Mouse (Mus musculus) CH12.LX (cell line): ENCODE measurements around the gene Ubb. TPM values are rescaled to one million over a fixed set of nuclear protein-coding genes. Genes with fewer than 3 reads are reported as not detected.

Experiments used
- DNase-seq: peaks from one replicate; pipeline ENCODE4 v3.0.0-alpha.2; 2013; ENCODE audit errors: extremely low read depth
- H3K27ac ChIP-seq: 2 replicates; pipeline ENCODE4 v1.5.1; 2012; ENCODE audit warnings: low read depth, mild to moderate bottlenecking, control low read depth, moderate library complexity; ENCODE audit not compliant: insufficient read depth
- H3K27me3 ChIP-seq: replicated peaks from 2 replicates; pipeline ENCODE3; 2012; ENCODE audit warnings: inconsistent platforms
- H3K36me3 ChIP-seq, 2 experiments: replicated peaks in 1 of 2; 2 replicates each; pipeline versions ENCODE3 to v1.6.1; 2012; ENCODE audit warnings: inconsistent platforms in 1 of 2, low read length in 1 of 2, mild to moderate bottlenecking in 1 of 2, mixed read lengths in 1 of 2, moderate library complexity in 1 of 2; ENCODE audit not compliant: control insufficient read depth in 1 of 2, insufficient read depth in 1 of 2
- H3K4me1 ChIP-seq, 2 experiments: 2 replicates each; pipeline ENCODE4 v1.6.1; 2012; ENCODE audit warnings: inconsistent platforms in 1 of 2, moderate library complexity in 1 of 2; ENCODE audit not compliant: insufficient read depth in 2 of 2, control insufficient read depth in 1 of 2
- H3K4me2 ChIP-seq: 2 replicates; pipeline ENCODE4 v1.6.1; 2012; ENCODE audit warnings: low read depth, mild to moderate bottlenecking, control low read depth; ENCODE audit not compliant: poor library complexity, insufficient read depth, severe bottlenecking
- H3K4me3 ChIP-seq, 3 experiments: fragments of 150-350 bp in 1 of 3; sonication (generic) in 1 of 3; replicated peaks in 1 of 3; 2 replicates each; pipeline versions ENCODE3 to v1.5.1; 2011 to 2012; ENCODE audit warnings: low read depth in 2 of 3, low read length in 2 of 3, mild to moderate bottlenecking in 2 of 3, moderate library complexity in 2 of 3, control low read depth in 1 of 3, improper control_type of control experiment in 1 of 3, inconsistent platforms in 1 of 3, mixed read lengths in 1 of 3; ENCODE audit not compliant: poor library complexity in 1 of 3
- H3K79me2 ChIP-seq: replicated peaks from 2 replicates; pipeline ENCODE4 v1.6.1; 2012; ENCODE audit warnings: mild to moderate bottlenecking, moderate library complexity; ENCODE audit not compliant: control insufficient read depth, poor library complexity, insufficient read depth, severe bottlenecking; ENCODE audit errors: extremely low read depth
- H3K9ac ChIP-seq: 2 replicates; pipeline ENCODE4 v1.6.1; 2012; ENCODE audit warnings: low read depth, mild to moderate bottlenecking, control low read depth, moderate library complexity; ENCODE audit not compliant: insufficient read depth
- H3K9me3 ChIP-seq: replicated peaks from 2 replicates; pipeline ENCODE3; 2012; ENCODE audit warnings: low read length, inconsistent platforms, mixed read lengths
- CHD1 ChIP-seq: IDR thresholded peaks from 2 replicates; pipeline ENCODE4 v1.6.1; 2012; ENCODE audit warnings: low read depth, low read length, improper control_type of control experiment, inconsistent platforms
- CTCF ChIP-seq, 2 experiments: IDR thresholded peaks in 1 of 2; conservative IDR thresholded peaks in 1 of 2; 2 replicates each; pipeline ENCODE4 v1.5.1; 2011 to 2012; ENCODE audit warnings: low read depth in 2 of 2, low read length in 2 of 2, improper control_type of control experiment in 1 of 2, inconsistent platforms in 1 of 2, mild to moderate bottlenecking in 1 of 2, moderate library complexity in 1 of 2
- EP300 ChIP-seq: IDR thresholded peaks from 2 replicates; pipeline ENCODE4 v1.6.1; 2011; ENCODE audit warnings: low read length, improper control_type of control experiment
- GABPA ChIP-seq: IDR thresholded peaks from 2 replicates; pipeline ENCODE4 v1.6.1; 2012; ENCODE audit warnings: low read depth, low read length, improper control_type of control experiment, inconsistent platforms; ENCODE audit not compliant: insufficient replicate concordance
- IRF4 ChIP-seq: IDR thresholded peaks from 2 replicates; pipeline ENCODE4 v1.6.1; 2014; ENCODE audit warnings: low read depth, mild to moderate bottlenecking, inconsistent platforms, low read length, improper control_type of control experiment
- JUN ChIP-seq: IDR thresholded peaks from 2 replicates; pipeline ENCODE4 v1.6.1; 2011; ENCODE audit warnings: low read depth, mild to moderate bottlenecking, low read length, improper control_type of control experiment, moderate library complexity; ENCODE audit not compliant: insufficient read depth
- JUND ChIP-seq: conservative IDR thresholded peaks from 2 replicates; pipeline ENCODE4 v1.6.1; 2011; ENCODE audit warnings: low read depth, low read length, improper control_type of control experiment
- KAT2A ChIP-seq: IDR thresholded peaks from 2 replicates; pipeline ENCODE4 v1.6.1; 2012; ENCODE audit warnings: low read length, improper control_type of control experiment, inconsistent platforms; ENCODE audit not compliant: insufficient replicate concordance
- MAX ChIP-seq: IDR thresholded peaks from 2 replicates; pipeline ENCODE4 v1.6.1; 2011; ENCODE audit warnings: low read length, improper control_type of control experiment
- MXI1 ChIP-seq: IDR thresholded peaks from 2 replicates; pipeline ENCODE4 v1.6.1; 2011; ENCODE audit warnings: mild to moderate bottlenecking, low read depth, low read length, improper control_type of control experiment
- NRF1 ChIP-seq: IDR thresholded peaks from 2 replicates; pipeline ENCODE4 v1.6.1; 2014; ENCODE audit warnings: low read depth, mild to moderate bottlenecking, inconsistent platforms, low read length, improper control_type of control experiment, moderate library complexity
- PAX5 ChIP-seq: IDR thresholded peaks from 2 replicates; pipeline ENCODE4 v1.6.1; 2012; ENCODE audit warnings: low read length, inconsistent platforms, mixed read lengths
- POLR2A ChIP-seq: IDR thresholded peaks from 2 replicates; pipeline ENCODE4 v1.6.1; 2011; ENCODE audit warnings: low read depth, mild to moderate bottlenecking, improper control_type of control experiment, low read length
- POLR2AphosphoS2 ChIP-seq: IDR thresholded peaks from 2 replicates; pipeline ENCODE4 v1.6.1; 2011; ENCODE audit warnings: low read depth, low read length, improper control_type of control experiment
- SMC3 ChIP-seq: IDR thresholded peaks from 2 replicates; pipeline ENCODE4 v1.6.1; 2011; ENCODE audit warnings: low read depth, low read length, improper control_type of control experiment
- UBTF ChIP-seq: IDR thresholded peaks from 2 replicates; pipeline ENCODE4 v1.6.1; 2012; ENCODE audit warnings: low read depth, mild to moderate bottlenecking, inconsistent platforms, low read length, improper control_type of control experiment, moderate library complexity
- USF2 ChIP-seq: conservative IDR thresholded peaks from 2 replicates; pipeline ENCODE4 v1.6.1; 2011; ENCODE audit warnings: low read depth, low read length, improper control_type of control experiment
- ZKSCAN1 ChIP-seq: IDR thresholded peaks from 2 replicates; pipeline ENCODE4 v1.6.1; 2012; ENCODE audit warnings: low read depth, inconsistent platforms, low read length, improper control_type of control experiment, borderline replicate concordance
- ZMIZ1 ChIP-seq: IDR thresholded peaks from 2 replicates; pipeline ENCODE4 v1.6.1; 2012; ENCODE audit warnings: low read depth, mild to moderate bottlenecking, inconsistent platforms, low read length, improper control_type of control experiment
- dilution Hi-C: fragments of 300-500 bp; cut with MboI; formaldehyde crosslinking; loops from 2 replicates; pipeline ENCODE4 v1.14.3; 2020; ENCODE audit warnings: low sequenced_read_pairs; ENCODE audit not compliant: extremely low pct_unique_long_range_greater_than_20kb, extremely low pct_ligation_motif_present
- in situ Hi-C: fragments of 300-500 bp; cut with MboI; formaldehyde crosslinking; loops from 3 replicates; pipeline ENCODE4 v1.14.3; 2019; ENCODE audit warnings: low sequenced_read_pairs, low pct_ligation_motif_present, low pct_unique_long_range_greater_than_20kb, mixed read lengths
- polyA plus RNA-seq: library from polyadenylated mRNA; unstranded; fragments of >175 nt; gene quantifications from 2 replicates; pipeline ENCODE4 v1.2.1, GENCODE M21; 2012; ENCODE audit warnings: low read depth; ENCODE audit not compliant: insufficient read length
- total RNA-seq, 2 experiments: library from RNA; depleted of rRNA; stranded (reverse); fragments of 300-350 nt in 1 of 2; fragments of >200 nt in 1 of 2; gene quantifications; 2 replicates each; pipeline ENCODE4 v1.2.3; 2012 to 2014

Gene Ubb
- total and polyA plus RNA-seq, 3 experiments: 1,092 to 2,098 (median 1,487) TPM

GRCm38 (mm10) chr11:62553186-62553585 is 2.2 kb downstream of the Ubb start:
- no peak for TF ChIP-seq GABPA
- TF ChIP-seq POLR2AphosphoS2: no peak
- no peak for TF ChIP-seq KAT2A
- no peak for TF ChIP-seq POLR2A
- TF ChIP-seq EP300: no peak
- TF ChIP-seq NRF1: no peak
- TF ChIP-seq CHD1: no peak
- TF ChIP-seq CTCF (conservative IDR thresholded peaks at IDR 0.05 in 1 of 2, IDR thresholded peaks at IDR 0.05 in 1 of 2; ENCODE audit: low read depth in 2 of 2, low read length in 2 of 2): no peak
- TF ChIP-seq MAX: no peak
- no peak for TF ChIP-seq JUN
- TF ChIP-seq ZKSCAN1: no peak
- no peak for TF ChIP-seq JUND
- TF ChIP-seq UBTF: no peak
- TF ChIP-seq MXI1: no peak; the same call in 1 of the 2 replicates
- no peak for TF ChIP-seq ZMIZ1
- TF ChIP-seq SMC3: no peak
- no peak for TF ChIP-seq USF2
- no peak for TF ChIP-seq IRF4
- TF ChIP-seq PAX5: no peak
- peaks cover 31% of the 10 kb centered on the region for H3K79me2 ChIP-seq
- peak overlapping the region; percentile 99 for H3K4me2 ChIP-seq
- H3K9me3 ChIP-seq: no peaks in the 10 kb centered on the region
- H3K9ac ChIP-seq: peak overlapping the region; percentile 89
- DNase-seq: no peak
- peaks cover 5 to 35% of the 10 kb centered on the region in 2 experiments for H3K4me1 ChIP-seq
- no peaks in the 10 kb centered on the region for H3K27me3 ChIP-seq
- in situ Hi-C loops: no loop called here
- peaks cover 18 to 28% of the 10 kb centered on the region in 2 experiments for H3K36me3 ChIP-seq
- H3K27ac ChIP-seq: no peak overlapping the region
- dilution Hi-C loops: no loop called here
- peak overlapping the region; percentile 54 to 84 (median 56) for H3K4me3 ChIP-seq

GRCm38 (mm10) chr11:62553633-62554032 is 2.7 kb downstream of the Ubb start:
- peaks cover 7 to 37% of the 10 kb centered on the region in 2 experiments for H3K4me1 ChIP-seq
- H3K27ac ChIP-seq: no peak overlapping the region
- dilution Hi-C loops: no loop called here
- peaks cover 18 to 28% of the 10 kb centered on the region in 2 experiments for H3K36me3 ChIP-seq
- H3K4me2 ChIP-seq: peak overlapping the region; percentile 99
- no peak for TF ChIP-seq CTCF (conservative IDR thresholded peaks at IDR 0.05 in 1 of 2, IDR thresholded peaks at IDR 0.05 in 1 of 2; ENCODE audit: low read depth in 2 of 2, low read length in 2 of 2)
- no peak for TF ChIP-seq NRF1
- H3K79me2 ChIP-seq: peaks cover 31% of the 10 kb centered on the region
- H3K27me3 ChIP-seq: no peaks in the 10 kb centered on the region
- DNase-seq: no peak
- peak overlapping the region; percentile 89 for H3K9ac ChIP-seq
- no peaks in the 10 kb centered on the region for H3K9me3 ChIP-seq
- in situ Hi-C loops: no loop called here
- H3K4me3 ChIP-seq: peak overlapping the region; percentile 54 to 84 (median 56)
